Mouse (Mus musculus) telencephalon, adult 2 months (tissue): ENCODE measurements at regions not wholly inside any gene's neighbourhood (a gene's known extent, or its start where the extent isn't known, plus 50 kb on each side); places are given as distances from the start of the nearest gene placed in this dataset.

ENCODE experiments used
- DNase-seq: peaks from one replicate; pipeline ENCODE4 v3.0.0-alpha.2; 2011; ENCODE audit warnings: low read depth, low spot score

DNA sequence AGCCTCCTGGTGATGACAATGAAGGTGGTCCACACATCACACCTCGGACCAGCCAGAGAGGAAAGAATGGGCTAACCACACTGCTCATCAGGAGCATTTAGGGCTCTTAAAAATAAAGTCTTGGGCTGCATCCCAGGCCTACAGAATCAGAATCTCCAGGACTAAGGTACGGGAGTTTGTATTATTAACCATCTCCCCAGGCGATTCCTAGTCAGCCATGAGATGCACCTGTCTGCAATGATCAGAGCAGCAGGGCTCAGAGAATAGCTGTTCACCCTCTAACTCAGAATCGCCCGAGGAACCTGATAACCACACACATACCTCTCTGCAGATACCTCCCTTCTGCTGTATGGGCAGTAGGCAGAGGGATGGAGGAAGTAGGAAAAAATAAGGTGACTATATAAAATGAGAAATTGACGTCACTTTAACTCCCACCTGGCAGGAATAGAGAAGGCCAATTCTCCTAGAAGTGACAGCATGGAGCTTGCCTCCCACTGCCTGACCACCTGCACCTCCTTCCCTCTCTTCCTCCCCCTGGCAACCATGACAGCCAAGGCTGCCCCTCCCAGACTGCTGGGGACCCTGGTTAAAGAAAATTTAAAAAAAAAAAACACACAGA is 401.5 kb upstream of the Rps6ka3 start:
- no peak for DNase-seq

GRCm38 (mm10) chrX:158813811-158814210 is 396.3 kb upstream of the Rps6ka3 start:
- no peak for DNase-seq

- DNase-seq, result no peak
Observed at GRCm38 (mm10) chrX:158837546-158837945, 372.6 kb upstream of the Rps6ka3 start.

DNA sequence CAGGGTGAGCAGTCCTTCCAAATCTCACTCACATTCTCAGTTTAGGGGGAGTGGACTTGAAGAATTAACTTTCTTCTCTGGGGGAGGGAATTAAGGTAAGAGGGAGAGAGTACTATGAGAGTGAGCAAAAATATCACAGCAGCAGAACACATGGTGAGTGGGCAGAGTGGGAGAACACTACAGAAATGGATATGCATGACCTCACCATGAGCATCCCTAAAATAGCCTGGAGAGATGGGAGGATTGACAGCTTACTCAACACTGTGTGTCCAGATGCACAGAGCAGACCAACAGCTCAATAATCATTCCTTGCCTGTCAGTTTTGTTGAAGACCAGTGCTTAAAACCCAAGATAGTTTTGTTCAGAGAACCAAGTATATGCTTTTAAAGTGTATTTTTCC is 357.8 kb upstream of the Rps6ka3 start:
- DNase-seq, result peak; percentile 87
